Mouse (Mus musculus): Measurements from ENCODE around the gene Fgfr2. TPM values are rescaled to one million over a fixed set of nuclear protein-coding genes. Genes with fewer than 3 reads are reported as not detected.

Fgfr2 gene
- polyA plus RNA-seq, 1 experiment from 2014 or later = 20.3 TPM

GRCm38 (mm10) chr7:130267099-130267498 is 2856.1 kb downstream of the Fgfr2 start:
- H3K4me3 ChIP-seq (ENCODE audit: low read length) = no peak overlapping the region
- no peak for ATAC-seq (replicated peaks; ENCODE audit: extremely low read depth, insufficient read depth, low FRiP score)
- 37% methylated on average over 5 of the region's 5 CpGs for WGBS
- H3K9me3 ChIP-seq (replicated peaks; ENCODE audit: control insufficient read depth, low read length) = peaks cover 3% of the 10 kb centered on the region; the same call in 1 of the 2 replicates
- peaks cover 9% of the 10 kb centered on the region for H3K27me3 ChIP-seq (ENCODE audit: control insufficient read depth, insufficient read depth, low read length)
- H3K4me1 ChIP-seq (ENCODE audit: control insufficient read depth, insufficient read depth, low read length) = peaks cover 8% of the 10 kb centered on the region
- no peak overlapping the region for H3K9ac ChIP-seq (ENCODE audit: low read length)
- no peak overlapping the region for H3K27ac ChIP-seq (ENCODE audit: low read length)
- no peaks in the 10 kb centered on the region for H3K36me3 ChIP-seq (ENCODE audit: control insufficient read depth, insufficient read depth)
- H3K4me2 ChIP-seq (ENCODE audit: low read depth, low read length) = no peak overlapping the region

GRCm38 (mm10) chr7:130266166-130266490 is 2857.0 kb downstream of the Fgfr2 start:
- H3K4me1 ChIP-seq (ENCODE audit: control insufficient read depth, insufficient read depth, low read length) = peaks cover 8% of the 10 kb centered on the region
- WGBS = under 1% methylated on average over 48 of the region's 52 CpGs
- ATAC-seq (replicated peaks; ENCODE audit: extremely low read depth, insufficient read depth, low FRiP score) = peak; percentile 90
- peak overlapping the region; percentile 78 for H3K4me3 ChIP-seq (ENCODE audit: low read length)
- H3K4me2 ChIP-seq (ENCODE audit: low read depth, low read length) = peak overlapping the region; percentile 98
- peaks cover 3% of the 10 kb centered on the region; the same call in 1 of the 2 replicates for H3K9me3 ChIP-seq (replicated peaks; ENCODE audit: control insufficient read depth, low read length)
- H3K27ac ChIP-seq (ENCODE audit: low read length) = peak overlapping the region; percentile 77
- H3K9ac ChIP-seq (ENCODE audit: low read length) = peak overlapping the region; percentile 80
- H3K27me3 ChIP-seq (ENCODE audit: control insufficient read depth, insufficient read depth, low read length) = peaks cover 7% of the 10 kb centered on the region
- H3K36me3 ChIP-seq (ENCODE audit: control insufficient read depth, insufficient read depth) = no peaks in the 10 kb centered on the region

GRCm38 (mm10) chr7:130265319-130266165 is 2857.6 kb downstream of the Fgfr2 start:
- WGBS = under 1% methylated on average over 58 of the region's 58 CpGs
- peak overlapping the region; percentile 78 for H3K4me3 ChIP-seq (ENCODE audit: low read length)
- H3K9me3 ChIP-seq (replicated peaks; ENCODE audit: control insufficient read depth, low read length) = peaks cover 3% of the 10 kb centered on the region; the same call in 1 of the 2 replicates
- peaks cover 8% of the 10 kb centered on the region for H3K4me1 ChIP-seq (ENCODE audit: control insufficient read depth, insufficient read depth, low read length)
- no peaks in the 10 kb centered on the region for H3K36me3 ChIP-seq (ENCODE audit: control insufficient read depth, insufficient read depth)
- H3K4me2 ChIP-seq (ENCODE audit: low read depth, low read length) = peak overlapping the region; percentile 98
- H3K9ac ChIP-seq (ENCODE audit: low read length) = peak overlapping the region; percentile 80
- H3K27me3 ChIP-seq (ENCODE audit: control insufficient read depth, insufficient read depth, low read length) = peaks cover 7% of the 10 kb centered on the region
- peak overlapping the region; percentile 77 for H3K27ac ChIP-seq (ENCODE audit: low read length)
- peak; percentile 68 for ATAC-seq (replicated peaks; ENCODE audit: extremely low read depth, insufficient read depth, low FRiP score)

- WGBS = 1% methylated on average over 40 of the region's 41 CpGs
- ATAC-seq (replicated peaks; ENCODE audit: extremely low read depth, insufficient read depth, low FRiP score) = 0 out of 2 replicates have a peak, but pooled peaks have one; percentile 25
- Histone ChIP-seq H3K27ac (ENCODE audit: low read length) (peak overlapping the region; percentile 77), H3K9ac (ENCODE audit: low read length) (peak overlapping the region; percentile 80), H3K36me3 (ENCODE audit: control insufficient read depth, insufficient read depth) (no peaks in the 10 kb centered on the region), H3K9me3 (replicated peaks; ENCODE audit: control insufficient read depth, low read length) (peaks cover 3% of the 10 kb centered on the region; the same call in 1 of the 2 replicates), H3K27me3 (ENCODE audit: control insufficient read depth, insufficient read depth, low read length) (peaks cover 7% of the 10 kb centered on the region), H3K4me2 (ENCODE audit: low read depth, low read length) (peak overlapping the region; percentile 98), H3K4me1 (ENCODE audit: control insufficient read depth, insufficient read depth, low read length) (peaks cover 8% of the 10 kb centered on the region), H3K4me3 (ENCODE audit: low read length) (peak overlapping the region; percentile 78)
These were observed 2858.4 kb downstream of the Fgfr2 start for GRCm38 (mm10) chr7:130264616-130265318.

GRCm38 (mm10) chr7:130263799-130264351 is 2859.3 kb downstream of the Fgfr2 start:
- no peak for ATAC-seq (replicated peaks; ENCODE audit: extremely low read depth, insufficient read depth, low FRiP score)
- 19% methylated on average over 20 of the region's 20 CpGs for WGBS
- Histone ChIP-seq H3K9me3 (replicated peaks; ENCODE audit: control insufficient read depth, low read length) (peaks cover 3% of the 10 kb centered on the region; the same call in 1 of the 2 replicates), H3K27me3 (ENCODE audit: control insufficient read depth, insufficient read depth, low read length) (peaks cover 7% of the 10 kb centered on the region), H3K9ac (ENCODE audit: low read length) (peak overlapping the region; percentile 64), H3K27ac (ENCODE audit: low read length) (no peak overlapping the region), H3K4me3 (ENCODE audit: low read length) (peak overlapping the region; percentile 78), H3K4me1 (ENCODE audit: control insufficient read depth, insufficient read depth, low read length) (peaks cover 8% of the 10 kb centered on the region), H3K4me2 (ENCODE audit: low read depth, low read length) (peak overlapping the region; percentile 98), H3K36me3 (ENCODE audit: control insufficient read depth, insufficient read depth) (no peaks in the 10 kb centered on the region)

GRCm38 (mm10) chr7:130263233-130263594 is 2859.9 kb downstream of the Fgfr2 start:
- no peaks in the 10 kb centered on the region for H3K36me3 ChIP-seq (ENCODE audit: control insufficient read depth, insufficient read depth)
- peaks cover 7% of the 10 kb centered on the region for H3K27me3 ChIP-seq (ENCODE audit: control insufficient read depth, insufficient read depth, low read length)
- peaks cover 3% of the 10 kb centered on the region; the same call in 1 of the 2 replicates for H3K9me3 ChIP-seq (replicated peaks; ENCODE audit: control insufficient read depth, low read length)
- no peak overlapping the region for H3K27ac ChIP-seq (ENCODE audit: low read length)
- peak overlapping the region; percentile 98 for H3K4me2 ChIP-seq (ENCODE audit: low read depth, low read length)
- peaks cover 8% of the 10 kb centered on the region for H3K4me1 ChIP-seq (ENCODE audit: control insufficient read depth, insufficient read depth, low read length)
- ATAC-seq (replicated peaks; ENCODE audit: extremely low read depth, insufficient read depth, low FRiP score) = no peak
- peak overlapping the region; percentile 78 for H3K4me3 ChIP-seq (ENCODE audit: low read length)
- peak overlapping the region; percentile 27; the same call in 1 of the 2 replicates for H3K9ac ChIP-seq (ENCODE audit: low read length)
- 63% methylated on average over 4 of the region's 4 CpGs for WGBS

- peaks cover 3% of the 10 kb centered on the region; the same call in 1 of the 2 replicates for H3K9me3 ChIP-seq (replicated peaks; ENCODE audit: control insufficient read depth, low read length)
- peaks cover 8% of the 10 kb centered on the region for H3K4me1 ChIP-seq (ENCODE audit: control insufficient read depth, insufficient read depth, low read length)
- H3K4me3 ChIP-seq (ENCODE audit: low read length) = peak overlapping the region; percentile 78
- 61% methylated on average over 17 of the region's 17 CpGs for WGBS
- peak overlapping the region; percentile 98 for H3K4me2 ChIP-seq (ENCODE audit: low read depth, low read length)
- no peak for ATAC-seq (replicated peaks; ENCODE audit: extremely low read depth, insufficient read depth, low FRiP score)
- H3K27me3 ChIP-seq (ENCODE audit: control insufficient read depth, insufficient read depth, low read length) = peaks cover 7% of the 10 kb centered on the region
- peak overlapping the region; percentile 27 for H3K9ac ChIP-seq (ENCODE audit: low read length)
- H3K36me3 ChIP-seq (ENCODE audit: control insufficient read depth, insufficient read depth) = no peaks in the 10 kb centered on the region
- H3K27ac ChIP-seq (ENCODE audit: low read length) = no peak overlapping the region
These were observed 2860.5 kb downstream of the Fgfr2 start for GRCm38 (mm10) chr7:130262528-130263232.

- Histone ChIP-seq H3K27ac (ENCODE audit: low read length) (no peak overlapping the region), H3K36me3 (ENCODE audit: control insufficient read depth, insufficient read depth) (no peaks in the 10 kb centered on the region), H3K4me3 (ENCODE audit: low read length) (peak overlapping the region; percentile 22), H3K4me1 (ENCODE audit: control insufficient read depth, insufficient read depth, low read length) (peaks cover 8% of the 10 kb centered on the region), H3K27me3 (ENCODE audit: control insufficient read depth, insufficient read depth, low read length) (peaks cover 7% of the 10 kb centered on the region), H3K9ac (ENCODE audit: low read length) (peak overlapping the region; percentile 23; the same call in 1 of the 2 replicates), H3K4me2 (ENCODE audit: low read depth, low read length) (peak overlapping the region; percentile 98), H3K9me3 (replicated peaks; ENCODE audit: control insufficient read depth, low read length) (no peaks in the 10 kb centered on the region)
- 50% methylated on average over 17 of the region's 17 CpGs for WGBS
- no peak for ATAC-seq (replicated peaks; ENCODE audit: extremely low read depth, insufficient read depth, low FRiP score)
These were observed 2861.2 kb downstream of the Fgfr2 start for GRCm38 (mm10) chr7:130261684-130262527.
